Mouse (Mus musculus): Measurements from ENCODE around the gene Brd7.

The Brd7 gene

GRCm38 (mm10) chr8:88361708-88362428, at the start of gene Brd7:
Gene Brd7 (minus strand): TSS chr8:88362194.
- DNase-seq (ENCODE audit: low spot score in 2 of 2), result peak; percentile 79 to 81

DNA sequence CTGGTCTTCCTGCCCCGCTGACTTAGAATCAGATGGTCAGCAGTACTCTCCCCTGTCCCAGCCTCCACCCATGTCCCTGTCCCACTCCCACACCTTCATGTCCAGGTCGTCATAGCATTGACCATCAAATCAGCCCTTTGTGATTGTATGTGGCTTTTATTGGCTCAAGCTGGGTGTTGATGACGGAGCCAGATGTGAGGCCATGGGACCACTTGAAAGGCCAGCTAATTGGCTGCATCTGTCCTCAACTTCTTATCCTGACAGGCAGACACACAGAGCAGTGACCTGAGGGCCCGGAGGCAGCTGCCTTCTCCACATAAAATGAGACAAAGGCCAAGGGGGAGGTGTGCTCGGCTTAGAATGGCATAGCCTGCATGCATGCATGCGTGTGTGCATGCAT, 49.5 kb upstream of the Brd7 start:
- no peak for DNase-seq (ENCODE audit: low spot score in 2 of 2)

DNA sequence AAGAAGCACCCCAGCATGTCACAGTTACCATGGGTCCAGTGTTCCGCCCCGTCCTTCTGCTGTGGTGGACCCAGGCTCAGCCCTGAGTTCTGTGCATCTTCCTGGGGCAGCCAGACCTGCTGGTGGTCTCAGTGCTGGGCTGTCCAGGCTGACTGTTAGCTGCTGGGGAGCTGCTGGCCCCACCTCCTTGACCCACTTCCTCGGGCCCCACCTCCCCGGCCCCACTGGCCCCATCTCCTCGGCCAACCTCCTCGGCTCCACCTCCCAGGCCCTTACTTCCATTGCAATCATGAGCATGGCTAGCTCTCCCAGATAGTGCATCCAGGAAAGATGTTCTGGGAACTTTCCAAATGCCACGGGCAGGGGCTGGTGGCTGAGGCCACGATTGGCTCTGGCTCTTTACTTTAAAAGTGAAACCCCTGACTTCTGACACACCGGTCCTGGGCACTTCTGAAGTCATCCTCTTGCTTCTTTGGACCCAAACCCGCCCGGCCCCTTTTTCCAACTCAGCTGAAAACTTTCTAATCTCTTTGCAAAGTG, 47.5 kb upstream of the Brd7 start:
- DNase-seq (ENCODE audit: low spot score in 2 of 2), result no peak

- DNase-seq (ENCODE audit: low spot score in 2 of 2), result no peak
Observed at GRCm38 (mm10) chr8:88407716-88408115, 45.7 kb upstream of the Brd7 start.

DNA sequence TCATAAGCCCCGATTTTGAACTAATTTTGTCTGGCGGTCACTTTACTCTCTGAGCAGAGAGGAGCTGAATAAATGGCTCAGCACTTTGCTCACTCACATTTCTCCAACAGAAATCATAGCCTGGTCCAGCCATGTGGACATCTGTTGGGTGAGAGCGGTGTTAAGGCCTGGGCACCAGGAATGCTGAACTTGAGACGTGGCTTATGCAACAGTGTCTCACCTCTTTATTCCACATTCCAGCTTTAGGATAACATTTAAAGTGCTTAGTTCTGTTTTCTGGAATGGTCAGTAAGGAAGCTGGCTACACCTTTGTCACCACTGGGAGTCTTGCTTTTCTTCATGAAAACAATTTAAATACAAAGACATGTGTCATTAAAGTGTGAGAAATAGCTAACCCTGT, 36.1 kb upstream of the Brd7 start:
- DNase-seq (ENCODE audit: low spot score in 2 of 2), result no peak

GRCm38 (mm10) chr8:88393298-88393697, 31.3 kb upstream of the Brd7 start:
- no peak for DNase-seq (ENCODE audit: low spot score in 2 of 2)

- no peak for DNase-seq (ENCODE audit: low spot score in 2 of 2)
Observed at GRCm38 (mm10) chr8:88390749-88391148, 28.8 kb upstream of the Brd7 start.

DNA sequence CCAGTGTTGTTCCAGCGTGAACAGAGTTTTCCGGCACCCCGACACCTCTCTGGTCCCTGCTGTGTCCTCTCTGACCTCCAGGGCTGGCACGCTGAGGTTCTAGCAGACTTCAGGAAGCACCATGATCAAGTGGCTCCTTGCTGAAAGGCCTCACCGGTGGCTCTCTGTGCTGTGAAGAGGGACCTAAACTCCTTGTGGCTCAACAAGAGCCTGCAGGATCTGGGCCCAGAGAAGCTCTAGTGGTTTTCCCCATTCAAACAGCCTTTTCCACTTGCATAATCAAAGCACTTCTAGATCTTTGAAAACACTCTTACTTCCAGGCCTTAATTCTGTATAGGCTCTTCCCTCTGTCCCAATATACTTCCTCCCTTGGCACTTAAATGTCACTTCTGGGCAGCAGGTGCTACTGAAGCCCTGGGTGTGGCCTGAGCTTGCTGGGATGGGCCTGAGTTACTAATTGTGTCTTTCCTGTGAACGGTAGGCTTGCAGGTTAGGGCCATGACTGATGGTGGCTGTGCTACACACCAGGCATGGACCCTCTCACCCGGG, 26.8 kb upstream of the Brd7 start:
- DNase-seq (ENCODE audit: low spot score in 2 of 2), result no peak

- DNase-seq (ENCODE audit: low spot score in 2 of 2), result no peak
Observed at GRCm38 (mm10) chr8:88387874-88388273, 25.9 kb upstream of the Brd7 start.

DNA sequence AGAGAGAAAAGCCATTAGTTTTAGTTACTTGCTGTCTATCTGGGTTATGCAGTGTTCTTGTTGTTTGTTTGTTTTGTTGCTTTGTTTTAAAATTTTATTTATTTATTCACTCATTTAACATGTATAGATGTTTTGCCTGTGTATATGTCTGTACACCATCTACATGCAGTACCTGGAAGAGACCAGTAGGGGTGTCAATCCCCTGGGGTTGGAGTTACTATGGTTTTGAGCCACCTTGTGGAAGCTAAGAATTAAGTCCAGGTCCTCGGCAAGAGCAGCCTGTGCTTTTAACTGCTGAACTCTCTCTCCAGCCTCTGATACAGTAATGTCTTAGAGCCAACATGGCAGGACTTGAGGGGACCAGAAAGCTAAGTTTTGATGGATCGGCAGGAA, 21.2 kb upstream of the Brd7 start:
- DNase-seq (ENCODE audit: low spot score in 2 of 2), result no peak

DNA sequence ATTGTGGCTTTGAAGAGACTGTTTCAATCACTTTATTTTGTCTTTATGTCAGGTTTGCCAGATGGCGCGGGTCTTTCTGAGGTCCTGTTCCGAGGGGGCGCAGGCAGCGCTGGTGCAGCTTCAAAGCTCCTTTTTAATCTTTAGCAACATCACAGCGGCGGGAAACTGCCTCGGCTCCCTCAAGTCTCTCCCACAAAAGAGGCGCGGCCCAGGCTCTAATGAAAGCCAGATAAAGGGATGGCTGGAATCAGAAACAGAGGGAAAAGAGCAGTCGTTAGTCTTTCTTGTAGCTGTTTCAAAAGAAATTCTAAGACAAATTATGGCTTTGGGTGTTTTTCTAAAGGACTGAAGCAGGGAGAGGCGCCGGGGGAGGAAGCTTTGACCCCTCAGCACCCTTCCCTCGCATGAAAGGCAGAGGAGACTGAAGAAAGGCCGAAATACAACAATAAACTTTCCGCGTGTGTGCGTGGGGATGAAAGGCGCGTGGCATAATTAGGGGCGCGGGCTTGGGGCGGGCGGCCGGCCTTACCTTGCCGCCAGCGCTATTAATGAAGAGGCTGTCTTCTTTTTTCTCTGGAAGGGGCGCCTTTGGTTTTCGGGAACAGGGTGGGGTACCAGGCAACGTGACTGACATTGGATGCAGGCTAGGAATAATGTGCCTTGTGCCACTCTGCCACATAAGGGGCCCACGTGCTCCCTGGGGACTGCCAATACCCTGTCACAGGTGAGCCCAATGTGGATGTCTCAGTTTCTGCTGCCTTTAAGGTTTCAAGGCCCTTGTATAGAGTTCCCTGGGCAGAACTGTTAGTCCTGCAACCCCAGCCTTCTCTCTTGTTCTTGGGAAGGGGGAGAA, 20.5 kb upstream of the Brd7 start:
- no peak for DNase-seq (ENCODE audit: low spot score in 2 of 2)

- no peak for DNase-seq (ENCODE audit: low spot score in 2 of 2)
Observed at GRCm38 (mm10) chr8:88380497-88380896, 18.5 kb upstream of the Brd7 start.

GRCm38 (mm10) chr8:88376836-88377582, 15.0 kb upstream of the Brd7 start:
- no peak for DNase-seq (ENCODE audit: low spot score in 2 of 2)

- DNase-seq (ENCODE audit: low spot score in 2 of 2), result no peak
Observed at GRCm38 (mm10) chr8:88371522-88371921, 9.5 kb upstream of the Brd7 start.

DNA sequence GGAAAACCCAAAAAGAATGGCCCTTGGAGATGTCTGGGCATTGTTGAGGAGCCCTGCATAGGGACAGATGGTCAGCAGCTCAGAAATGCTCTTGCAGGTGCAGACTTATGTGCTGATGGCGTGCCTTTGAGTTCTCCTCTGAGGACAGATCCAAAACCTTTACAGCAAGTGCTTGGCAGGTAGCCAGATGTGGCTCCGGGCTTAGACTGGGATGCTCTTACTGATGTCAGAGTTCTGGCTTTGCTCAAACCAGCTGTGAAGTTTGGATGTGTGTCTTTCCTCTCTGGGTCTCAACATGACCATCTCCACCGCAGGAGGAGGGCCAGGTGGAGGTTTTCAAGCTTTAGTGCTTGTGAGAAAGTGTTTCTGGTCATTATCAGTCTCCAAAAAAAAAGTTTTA, 7.8 kb upstream of the Brd7 start:
- no peak for DNase-seq (ENCODE audit: low spot score in 2 of 2)

DNA sequence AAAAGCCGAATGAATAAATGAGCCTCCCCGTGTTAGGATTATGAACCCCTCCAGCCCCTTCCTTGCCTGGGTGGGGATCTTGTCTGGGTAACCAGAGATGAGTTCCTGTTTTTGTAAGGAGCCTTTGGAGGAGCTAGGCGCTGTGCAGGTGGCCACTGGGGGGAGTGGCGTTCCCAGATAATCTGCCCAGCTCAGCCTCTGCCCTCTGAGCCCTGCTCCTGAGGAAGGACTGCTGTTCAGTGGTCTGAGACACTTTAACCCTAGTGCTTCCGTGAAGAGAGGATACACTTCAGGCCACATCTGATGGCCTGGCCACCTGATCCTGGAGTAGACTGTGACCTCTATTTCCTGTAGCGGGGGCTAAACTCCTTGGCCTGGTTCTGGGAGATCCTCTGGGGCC, 7.2 kb upstream of the Brd7 start:
- DNase-seq (ENCODE audit: low spot score in 2 of 2), result no peak

DNA sequence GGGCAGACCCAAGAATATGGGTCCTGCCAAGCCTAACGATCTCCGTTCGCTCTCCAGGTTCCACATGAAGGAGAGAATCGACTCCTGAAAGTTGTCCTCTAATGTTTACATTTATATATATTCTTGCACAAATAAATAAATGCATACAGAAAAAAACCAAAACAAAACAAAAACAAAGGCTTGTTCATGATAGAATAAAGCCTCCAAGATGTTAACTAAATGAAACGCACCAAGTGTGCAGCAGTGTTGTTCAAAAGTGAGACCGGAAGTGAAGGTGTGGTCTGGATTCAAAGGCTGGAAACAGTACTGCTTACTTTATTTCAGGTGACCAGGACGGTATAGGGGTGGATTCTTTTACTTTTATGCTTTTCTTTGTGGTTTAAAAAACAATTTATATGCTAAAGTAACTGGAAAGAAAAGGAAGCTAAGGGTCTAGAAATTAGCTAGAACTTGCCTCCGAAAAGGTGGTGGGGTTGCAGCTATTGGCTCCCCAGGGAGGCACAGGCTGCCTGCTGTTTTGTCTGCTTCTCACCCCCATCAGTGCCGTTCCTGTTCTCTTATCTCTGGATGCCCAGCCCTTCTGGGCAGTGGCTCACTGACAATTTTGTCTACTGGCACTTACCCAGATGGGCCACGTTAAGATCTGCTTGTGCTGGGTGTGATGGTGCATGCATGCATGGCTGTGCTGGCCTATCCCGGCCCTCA, 604 bp upstream of the Brd7 start:
- peak in 1 of 2 experiments; percentile 11 for DNase-seq (ENCODE audit: low spot score in 2 of 2)

- peak in 1 of 2 experiments; percentile 23 for DNase-seq (ENCODE audit: low spot score in 2 of 2)
Observed at GRCm38 (mm10) chr8:88361044-88361707, 818 bp downstream of the Brd7 start.

DNA sequence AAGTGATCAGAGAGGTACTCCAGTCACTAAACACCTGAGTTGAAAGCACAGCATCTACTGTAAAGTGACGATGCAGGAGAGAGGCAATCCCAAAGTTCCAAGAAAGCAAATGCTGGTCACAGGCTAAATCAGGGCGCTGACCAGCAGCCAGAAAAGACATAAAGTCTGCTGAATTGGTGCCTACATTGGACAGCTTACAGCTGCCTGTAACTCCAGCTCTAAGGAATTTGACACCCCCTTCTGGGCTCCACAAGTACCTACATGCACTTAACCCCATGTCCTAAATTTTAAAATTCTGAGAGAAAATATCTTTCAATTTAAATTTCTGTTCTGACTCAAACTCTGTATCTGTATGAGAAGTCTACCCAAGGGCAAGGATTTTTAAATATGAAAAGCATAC, 2.0 kb downstream of the Brd7 start:
- no peak for DNase-seq (ENCODE audit: low spot score in 2 of 2)

GRCm38 (mm10) chr8:88357946-88358345, 4.0 kb downstream of the Brd7 start:
- DNase-seq (ENCODE audit: low spot score in 2 of 2), result no peak
